Mouse (Mus musculus): Measurements from ENCODE around the gene Lipm.

- TF ChIP-seq CTCF (IDR thresholded peaks at IDR 0.05; ENCODE audit: insufficient read depth, low read depth, low read length) (no peak), POLR2A (IDR thresholded peaks at IDR 0.05; ENCODE audit: insufficient read depth, low read depth, low read length) (no peak)
Measured at GRCm38 (mm10) chr19:34104841-34105240, 4.1 kb downstream of the Lipm start.
